Mouse (Mus musculus) mature B cell (primary cell): ENCODE data around the gene Atxn1.

Source experiments
- in situ Hi-C: fragments of 300-500 bp; cut with MboI; formaldehyde crosslinking; loops from 2 replicates; pipeline ENCODE4 v1.14.3; 2019

The Atxn1 gene

DNA sequence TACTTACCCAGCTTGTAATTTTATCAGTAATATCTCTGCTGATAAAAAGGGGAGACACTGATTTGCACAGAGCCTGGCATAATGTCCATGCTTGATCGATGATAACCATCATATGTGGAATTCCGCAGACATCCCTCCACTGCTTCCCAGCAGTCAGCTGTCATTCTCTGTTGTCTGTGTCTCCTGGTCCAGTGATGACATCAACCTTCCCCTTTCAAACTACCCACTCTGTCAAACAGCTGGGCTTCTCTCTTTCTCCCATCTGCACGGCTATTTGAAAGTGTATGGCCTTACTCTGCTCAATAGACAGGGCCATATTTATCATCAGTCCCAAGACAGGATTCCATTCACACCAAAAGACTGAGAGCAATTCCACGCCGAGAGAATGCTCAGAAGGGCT lies 387.4 kb downstream of the Atxn1 start:
- in situ Hi-C loops, result no loop called here

DNA sequence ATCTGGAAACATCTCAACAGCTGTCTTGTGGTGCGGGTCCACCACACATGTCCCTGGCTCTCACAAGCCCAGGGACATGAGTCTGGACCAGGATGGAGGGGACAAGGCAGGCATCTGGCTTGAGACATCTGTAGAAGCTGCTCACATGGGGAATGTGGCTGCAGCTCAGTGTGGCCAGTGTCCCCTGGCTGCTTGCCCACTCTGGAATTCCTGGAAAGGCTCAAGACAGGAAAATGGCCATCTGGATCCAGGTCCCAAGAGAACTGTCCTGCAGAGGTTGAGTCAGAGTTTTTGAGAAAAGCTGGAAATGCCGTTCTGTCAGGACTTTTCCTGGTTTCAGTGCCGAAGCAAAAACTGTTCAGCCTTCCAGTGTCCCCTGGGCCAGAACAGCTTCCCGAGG lies 388.6 kb downstream of the Atxn1 start:
- in situ Hi-C loops, result no loop called here

DNA sequence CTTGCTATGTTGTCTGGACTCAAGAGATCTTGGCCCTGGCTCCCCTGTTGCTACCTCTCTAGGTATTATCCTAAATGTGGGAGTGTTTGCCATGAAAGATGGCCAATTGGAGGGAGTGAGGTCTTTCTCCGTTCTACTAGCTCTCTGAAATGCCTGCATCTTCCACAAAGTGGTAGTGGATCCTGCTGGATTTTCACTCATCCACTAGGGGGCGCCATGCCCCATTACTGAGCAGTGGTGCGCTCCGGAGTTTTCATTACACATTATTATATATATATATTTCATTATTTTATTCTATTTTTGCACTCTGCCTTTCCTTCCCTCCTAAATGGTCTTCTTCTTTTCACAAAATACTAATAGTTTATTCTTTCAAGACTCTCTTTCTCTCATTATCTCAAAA lies 392.0 kb downstream of the Atxn1 start:
- in situ Hi-C loops, result no loop called here

DNA sequence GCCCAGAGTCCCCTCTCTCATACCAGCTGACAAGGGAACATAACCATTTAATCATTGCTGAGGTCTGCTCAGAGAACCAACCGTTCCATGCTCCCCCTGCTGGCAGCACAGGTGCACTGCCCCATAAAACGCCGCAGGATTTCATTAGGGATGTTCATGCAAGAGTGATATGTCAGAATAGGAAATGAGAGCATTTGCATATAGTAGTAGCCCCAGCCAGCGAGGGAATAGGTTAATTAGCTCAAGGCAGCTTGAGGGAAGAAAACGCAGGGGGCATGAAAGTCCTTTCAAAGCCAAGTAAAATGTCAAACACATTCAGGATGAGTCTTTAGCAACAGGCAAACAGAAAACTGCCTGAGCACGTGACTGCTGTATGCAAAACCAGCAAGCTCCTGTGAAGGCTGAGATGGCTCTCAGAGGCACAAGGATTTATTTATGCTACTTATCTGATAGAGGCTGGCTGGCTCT lies 393.0 kb downstream of the Atxn1 start:
- in situ Hi-C loops, result no loop called here

DNA sequence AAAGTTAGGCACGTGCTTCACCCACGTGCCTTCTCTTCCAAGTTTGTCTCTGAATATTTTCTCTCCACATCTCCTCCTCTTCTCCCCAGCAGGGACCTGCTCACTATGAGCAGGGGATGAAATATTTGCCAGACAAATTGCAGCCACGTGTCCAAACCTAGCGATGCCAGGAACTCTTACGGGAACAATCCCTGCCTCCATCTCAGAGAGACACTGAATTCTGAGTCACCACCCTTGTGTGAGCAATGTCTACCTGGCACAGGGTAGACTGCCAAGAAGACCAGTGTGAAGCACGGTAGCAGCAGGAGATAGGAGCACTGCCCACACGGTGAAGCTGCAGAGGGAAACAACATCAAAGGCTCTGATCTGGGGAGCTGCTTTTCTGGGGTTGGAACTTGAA lies 394.9 kb downstream of the Atxn1 start:
- in situ Hi-C loops, result no loop called here

DNA sequence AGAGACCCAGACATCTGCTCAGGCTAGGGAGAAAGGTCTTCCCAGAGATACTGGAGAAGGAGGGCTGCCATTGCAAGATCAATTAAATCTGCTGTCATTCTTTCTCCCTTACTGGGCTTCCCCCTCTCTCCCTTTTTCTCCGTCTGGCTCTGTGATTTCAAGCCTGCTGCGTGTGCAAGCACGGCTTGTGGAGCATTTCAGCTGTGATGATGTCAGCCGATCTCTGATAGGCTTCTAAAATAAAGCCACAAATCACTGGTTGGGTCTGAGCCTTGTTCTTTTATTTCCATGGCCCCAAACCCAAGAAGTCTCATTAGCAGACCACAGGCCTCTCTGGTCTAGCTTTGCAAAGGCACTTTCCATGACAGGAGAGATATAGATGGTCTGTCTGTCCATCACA lies 399.9 kb downstream of the Atxn1 start:
- in situ Hi-C loops, result no loop called here

DNA sequence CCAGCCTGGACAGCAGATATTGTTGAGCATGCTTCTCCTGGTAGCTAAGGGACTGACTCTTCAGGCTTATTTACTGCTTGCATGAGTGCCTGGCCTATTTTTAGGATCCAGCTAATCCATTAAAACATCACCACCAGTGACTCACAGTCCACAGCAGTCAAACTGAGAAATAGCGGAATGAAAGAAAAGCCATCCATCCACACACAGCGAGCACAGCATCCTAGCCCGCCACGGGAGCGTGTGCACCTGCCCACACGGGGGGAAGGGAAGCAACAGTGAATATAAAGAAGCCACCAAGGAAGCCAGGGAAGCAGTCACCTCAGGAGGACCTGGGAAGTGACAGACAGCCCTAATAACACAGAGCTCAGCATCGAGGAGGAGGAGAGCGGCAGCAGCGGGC lies 402.8 kb downstream of the Atxn1 start:
- in situ Hi-C loops, result no loop called here

DNA sequence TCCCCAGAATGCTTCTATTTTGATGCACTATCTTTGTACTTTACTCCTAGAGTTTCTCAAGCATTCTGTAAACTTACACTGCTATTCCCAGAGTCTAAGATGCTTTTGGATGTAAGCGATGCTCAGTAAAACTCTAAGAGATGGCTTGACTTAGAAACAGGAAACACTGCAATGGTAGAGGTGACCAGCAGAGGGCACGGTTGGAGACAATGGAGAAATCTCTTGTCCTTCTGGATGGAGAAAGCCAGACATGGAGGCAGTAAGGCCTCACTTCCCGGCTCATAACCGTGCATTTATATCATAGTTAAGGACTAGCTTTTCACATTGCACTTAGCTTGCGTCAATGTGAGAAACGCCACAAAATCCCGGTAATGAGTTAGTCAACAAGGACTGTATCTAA lies 404.3 kb downstream of the Atxn1 start:
- in situ Hi-C loops, result no loop called here

DNA sequence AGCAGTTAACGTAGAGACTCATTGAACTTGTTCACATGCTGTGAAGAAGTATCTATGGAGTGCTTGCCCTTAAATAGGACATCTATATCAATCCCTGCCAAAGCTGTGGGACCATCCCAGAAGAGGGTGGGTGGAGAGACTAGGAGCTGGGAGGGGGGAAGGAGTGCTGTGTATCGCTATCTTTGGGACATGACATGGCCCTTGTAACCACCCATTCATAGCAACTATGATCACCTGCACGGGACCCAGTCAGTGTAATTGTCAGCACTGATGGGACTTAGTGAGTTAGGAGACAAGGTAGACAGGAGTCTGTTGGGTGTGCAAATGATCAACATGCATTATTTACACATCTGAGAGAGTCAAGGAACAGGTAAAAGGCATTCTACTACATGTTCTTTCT lies 405.6 kb downstream of the Atxn1 start:
- in situ Hi-C loops, result no loop called here

DNA sequence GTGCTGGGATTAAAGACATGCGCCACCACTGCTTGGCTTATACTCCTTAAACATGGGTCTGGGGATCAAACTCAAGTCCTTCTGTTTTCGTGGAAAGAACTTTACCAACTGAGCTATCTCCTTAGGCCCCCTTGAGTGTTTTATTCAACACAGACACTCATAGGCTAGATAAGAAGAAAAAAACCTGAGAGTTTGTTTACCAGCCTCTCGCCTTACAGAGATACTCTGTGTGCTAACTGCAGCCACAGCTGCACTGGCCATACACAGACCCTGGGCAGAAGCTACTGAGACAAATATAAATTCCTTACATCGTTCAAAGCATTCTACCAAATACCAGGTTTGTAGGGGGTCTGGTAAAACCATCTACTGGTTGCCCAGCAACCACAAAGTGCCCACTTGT lies 406.4 kb downstream of the Atxn1 start:
- in situ Hi-C loops, result no loop called here

DNA sequence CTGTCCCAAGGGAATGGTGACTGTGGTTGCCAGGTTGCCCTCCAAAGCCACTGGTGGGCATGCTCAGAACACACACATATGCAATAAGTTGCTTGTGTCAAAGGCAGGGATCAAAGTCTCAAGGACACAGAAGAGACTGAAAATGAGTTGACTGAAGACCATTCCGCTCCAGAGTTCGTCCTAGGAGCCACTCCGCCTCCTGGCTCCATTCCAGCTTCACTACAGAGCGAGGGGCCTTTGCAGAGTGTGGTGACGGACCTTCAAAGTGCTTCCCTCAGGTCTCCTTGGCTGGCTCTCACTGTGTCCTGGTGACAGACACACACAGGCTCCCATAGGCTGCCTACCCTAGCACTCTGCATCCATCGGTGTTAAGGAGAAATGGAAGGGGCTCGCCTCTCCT lies 411.1 kb downstream of the Atxn1 start:
- in situ Hi-C loops, result no loop called here

DNA sequence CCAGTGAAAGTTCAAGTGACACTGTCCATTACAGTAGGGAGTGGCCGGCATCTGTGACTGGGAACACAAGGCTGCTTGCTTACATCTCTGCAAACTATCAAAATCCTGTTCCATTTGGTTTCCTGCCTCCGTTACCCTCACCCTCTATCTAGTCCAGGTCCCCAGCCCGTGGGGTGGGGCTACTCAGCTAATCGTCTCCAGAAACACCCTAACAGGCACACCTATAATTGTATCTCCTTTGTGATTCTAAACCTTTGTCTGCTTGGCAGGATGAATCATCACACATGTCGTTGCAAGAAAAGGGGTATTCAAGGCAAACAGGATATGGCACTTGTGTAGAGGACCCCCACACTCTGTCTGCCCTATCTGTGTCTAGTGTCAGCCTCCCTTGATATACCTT lies 417.3 kb downstream of the Atxn1 start:
- in situ Hi-C loops, result no loop called here

DNA sequence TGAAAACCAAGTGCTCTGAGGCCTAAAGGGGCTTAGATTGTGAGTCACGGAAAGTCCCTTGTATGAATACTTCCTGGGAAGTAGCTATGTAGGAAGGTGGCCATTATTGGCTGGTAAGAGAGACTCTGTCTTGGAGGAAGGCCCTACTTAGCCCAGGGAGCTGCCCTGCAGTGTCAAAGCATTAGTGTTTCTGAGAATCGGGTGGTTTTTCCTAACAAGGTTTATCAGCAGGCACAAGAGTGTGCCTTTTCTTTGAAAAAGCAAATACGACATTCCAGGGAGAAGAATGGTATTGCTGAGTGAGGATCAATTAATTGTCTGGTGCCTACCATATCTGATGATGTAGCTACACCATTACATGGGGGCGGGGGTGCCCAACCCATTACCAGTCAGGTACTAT lies 417.9 kb downstream of the Atxn1 start:
- in situ Hi-C loops, result no loop called here

DNA sequence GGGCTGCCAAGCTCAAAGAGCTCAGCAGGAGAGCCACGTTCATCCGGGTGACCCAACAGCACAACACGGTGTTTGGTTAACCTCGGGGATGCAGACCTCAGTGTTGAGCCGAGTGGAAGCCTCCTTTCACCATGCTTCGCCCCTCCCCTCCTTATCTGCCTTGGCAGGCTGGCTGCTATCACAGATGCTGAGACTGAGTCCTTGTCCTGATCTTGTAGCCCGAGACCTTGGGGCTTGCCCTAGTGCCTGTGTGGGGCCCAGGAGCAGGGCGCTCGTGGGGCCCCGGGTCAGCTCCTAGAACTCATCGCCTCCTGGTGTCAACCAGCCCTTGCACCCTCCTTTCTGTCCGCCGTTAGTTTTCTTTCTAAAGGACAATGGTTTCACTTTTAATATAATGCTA lies 418.8 kb downstream of the Atxn1 start:
- in situ Hi-C loops, result no loop called here

DNA sequence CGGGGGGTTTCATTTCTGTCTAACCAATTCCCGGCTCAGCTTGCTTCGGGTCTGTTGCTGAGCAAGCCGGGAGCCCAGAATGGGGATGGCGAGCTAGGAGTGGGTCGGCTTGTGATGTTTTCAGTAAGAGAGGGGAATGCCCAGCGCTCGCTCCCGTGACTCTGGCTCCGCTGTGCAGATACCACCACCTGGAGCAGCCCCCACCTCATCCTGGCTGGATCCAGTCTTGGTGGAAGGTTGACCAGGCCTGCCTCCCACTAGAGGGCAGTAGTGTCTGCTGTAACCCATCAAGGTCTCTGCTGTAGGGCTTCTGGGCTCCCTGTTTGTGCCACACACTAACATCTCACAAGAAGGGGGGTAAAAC lies 425.6 kb downstream of the Atxn1 start:
- in situ Hi-C loops, result no loop called here

DNA sequence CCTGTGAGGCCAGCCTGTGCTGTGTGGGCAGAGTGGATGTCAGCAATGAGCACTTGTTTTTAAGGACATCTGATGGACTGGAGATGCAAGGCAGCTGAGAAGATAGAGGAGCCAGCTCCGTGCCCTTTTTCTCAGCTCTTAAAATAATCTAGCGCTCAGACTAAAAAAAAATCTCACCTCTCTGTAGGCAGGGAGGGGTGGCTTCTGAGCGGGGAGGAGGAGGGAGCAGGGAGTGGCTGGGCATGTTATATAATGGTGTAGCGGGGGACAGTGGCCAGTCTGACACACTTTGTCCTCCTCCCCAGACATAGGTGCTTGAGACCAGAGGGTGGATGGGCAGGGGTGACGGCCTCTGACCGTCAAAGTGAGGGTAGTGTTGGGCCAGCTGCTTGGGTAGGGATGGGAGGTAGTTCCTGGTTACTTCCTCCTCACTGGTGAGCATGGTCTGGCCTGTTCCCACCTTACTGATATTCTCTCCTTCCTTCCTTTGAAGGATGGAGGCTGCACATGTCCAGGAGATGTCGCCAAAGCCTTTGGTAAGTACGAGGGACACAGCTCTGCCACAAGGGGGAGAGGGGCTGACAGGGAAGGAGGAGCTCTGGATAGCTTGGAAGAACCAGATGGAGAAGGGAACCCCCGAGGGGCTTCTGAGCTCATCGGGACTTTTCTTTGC lies 426.1 kb downstream of the Atxn1 start:
- in situ Hi-C loops, result no loop called here

DNA sequence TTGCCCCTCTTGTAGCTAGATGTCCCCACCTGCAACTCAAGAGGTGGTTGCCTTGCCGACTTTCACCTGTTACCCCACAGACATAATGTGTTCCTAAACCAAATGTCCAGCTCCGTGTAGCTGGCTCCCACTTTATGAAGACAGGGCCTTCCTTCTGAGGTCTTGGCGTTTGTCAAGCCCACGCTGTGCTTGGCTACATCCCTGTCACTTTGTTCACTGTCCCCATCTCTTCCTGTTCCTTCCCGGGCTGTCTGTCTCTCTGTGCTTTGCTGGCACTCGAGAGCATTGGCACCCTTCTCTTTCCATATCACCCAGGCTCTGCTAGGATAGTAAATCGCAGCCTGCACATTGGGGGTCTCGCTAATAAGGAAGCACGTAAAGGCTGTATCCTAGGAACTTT lies 426.7 kb downstream of the Atxn1 start:
- in situ Hi-C loops, result no loop called here

DNA sequence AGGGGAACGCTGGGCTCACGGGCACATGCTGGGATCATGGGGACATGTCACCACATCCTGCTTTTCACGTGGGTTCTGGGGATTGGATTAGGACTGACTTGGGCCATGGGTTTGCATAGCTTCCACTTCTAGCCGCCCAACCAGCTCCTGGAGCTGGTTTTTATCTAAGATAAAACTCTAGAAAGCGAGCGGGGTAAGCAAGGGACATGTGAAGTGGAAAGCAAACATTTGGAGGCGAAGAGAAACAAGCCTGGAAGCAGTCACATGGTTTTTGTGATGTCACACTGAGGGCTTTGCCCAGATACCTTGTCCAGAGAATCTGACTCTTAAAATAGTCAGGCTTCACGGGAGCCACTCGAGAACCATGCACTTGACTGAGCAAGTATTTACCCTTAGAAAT lies 427.7 kb downstream of the Atxn1 start:
- in situ Hi-C loops, result no loop called here

DNA sequence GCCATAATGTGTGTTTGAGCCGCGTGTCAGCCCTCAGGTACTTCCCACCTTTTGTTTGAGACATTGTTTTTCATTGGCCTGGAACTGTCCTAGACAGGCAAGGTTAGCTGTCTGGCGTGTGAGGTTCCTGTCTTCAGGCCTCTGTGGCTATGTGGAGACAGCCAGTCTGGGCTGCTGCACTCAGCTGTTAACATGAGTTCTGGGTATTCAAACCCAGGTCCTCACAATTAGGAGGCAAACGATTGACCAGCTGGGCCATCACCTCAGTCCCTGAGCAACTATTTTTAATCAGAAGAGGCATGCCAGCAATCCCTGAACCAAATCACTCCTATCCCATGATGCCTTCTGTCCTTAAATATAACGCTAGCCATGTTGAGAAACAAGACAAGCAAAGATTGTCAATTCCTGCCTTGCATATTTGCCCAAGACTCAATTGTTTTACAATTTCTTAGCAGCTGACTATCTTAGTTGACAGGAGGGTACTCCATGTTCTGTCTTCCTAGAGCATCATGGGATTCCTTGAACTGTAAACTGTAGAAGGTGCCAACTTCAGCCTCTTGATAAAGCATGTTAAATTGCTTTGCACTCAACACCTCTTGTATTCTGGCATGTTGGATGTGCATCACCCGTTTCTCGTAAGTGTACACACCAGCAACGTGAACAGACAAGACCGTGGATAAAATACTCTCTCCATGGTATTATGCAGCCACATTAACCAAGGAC lies 428.9 kb downstream of the Atxn1 start:
- in situ Hi-C loops, result no loop called here

DNA sequence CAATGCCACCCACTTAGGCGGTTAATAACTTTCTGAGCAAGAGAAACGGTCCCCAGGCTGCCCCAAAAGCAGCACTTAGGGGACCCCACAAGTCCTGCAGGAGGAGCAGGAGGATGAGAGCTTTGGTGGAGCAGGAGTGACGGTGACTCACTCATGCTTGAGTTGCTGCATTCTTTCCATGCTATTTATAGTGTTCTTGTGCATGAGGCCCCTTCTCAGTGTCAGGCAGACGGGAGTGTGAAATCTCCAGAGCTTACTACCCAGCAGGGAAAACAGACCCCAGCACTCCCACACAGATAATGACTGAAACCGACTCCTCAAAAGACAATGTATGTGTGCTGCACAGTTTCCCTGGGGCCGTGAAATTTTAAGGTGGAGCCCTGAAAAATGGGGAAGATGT lies 434.1 kb downstream of the Atxn1 start:
- in situ Hi-C loops, result no loop called here

DNA sequence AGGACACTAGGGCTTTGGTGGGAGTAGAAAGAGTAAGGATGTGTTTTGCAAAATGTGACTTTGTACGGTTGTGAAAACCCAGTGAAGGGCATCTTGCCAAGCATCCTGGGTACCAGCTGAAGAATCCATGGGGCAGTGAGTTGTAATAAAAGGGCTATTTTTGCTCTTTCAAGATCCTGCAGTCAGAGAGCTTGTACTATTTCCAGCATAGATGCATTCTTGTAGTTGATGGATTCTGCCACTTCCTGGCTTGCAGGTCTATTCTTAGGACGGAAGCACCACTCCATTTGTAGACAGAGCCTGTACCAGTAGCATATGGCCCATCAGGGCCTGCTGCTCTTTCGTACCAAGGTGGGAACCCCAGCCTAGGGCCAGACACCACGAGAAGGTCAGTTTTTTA lies 436.0 kb downstream of the Atxn1 start:
- in situ Hi-C loops, result no loop called here

DNA sequence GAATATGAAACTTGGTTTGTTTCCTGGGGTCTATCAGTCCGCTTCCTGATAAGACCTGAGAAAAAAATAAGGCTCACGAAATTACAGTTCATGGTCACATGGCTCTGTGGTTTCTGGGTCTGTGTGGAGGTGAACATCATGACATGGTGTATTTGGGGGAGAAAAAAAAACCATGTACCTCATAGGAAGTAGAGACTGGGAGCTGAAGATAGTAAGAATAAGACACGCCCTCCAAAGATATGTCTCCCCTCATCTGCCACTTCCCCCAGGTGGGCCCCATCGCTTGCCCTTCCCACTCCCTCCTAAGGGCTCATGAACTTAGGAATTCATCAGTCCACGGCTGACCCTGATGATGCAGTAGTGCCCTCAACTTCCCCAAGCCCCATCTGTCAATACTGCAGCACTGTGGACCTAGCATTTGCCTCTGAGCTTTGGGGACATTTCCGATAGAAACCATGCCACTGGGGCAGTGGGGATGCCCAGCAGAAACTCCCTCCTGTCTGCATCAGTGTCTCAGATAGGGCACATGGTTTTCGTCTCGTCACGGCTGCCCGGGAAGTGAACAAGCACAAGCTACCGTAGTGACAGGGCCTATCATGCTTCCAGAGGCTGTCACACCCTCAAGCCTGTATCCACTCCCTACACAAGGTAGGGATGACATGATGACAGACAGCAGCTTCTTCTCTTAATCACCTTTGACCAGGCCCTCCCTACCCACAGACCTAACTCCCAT lies 437.4 kb downstream of the Atxn1 start:
- in situ Hi-C loops, result no loop called here

DNA sequence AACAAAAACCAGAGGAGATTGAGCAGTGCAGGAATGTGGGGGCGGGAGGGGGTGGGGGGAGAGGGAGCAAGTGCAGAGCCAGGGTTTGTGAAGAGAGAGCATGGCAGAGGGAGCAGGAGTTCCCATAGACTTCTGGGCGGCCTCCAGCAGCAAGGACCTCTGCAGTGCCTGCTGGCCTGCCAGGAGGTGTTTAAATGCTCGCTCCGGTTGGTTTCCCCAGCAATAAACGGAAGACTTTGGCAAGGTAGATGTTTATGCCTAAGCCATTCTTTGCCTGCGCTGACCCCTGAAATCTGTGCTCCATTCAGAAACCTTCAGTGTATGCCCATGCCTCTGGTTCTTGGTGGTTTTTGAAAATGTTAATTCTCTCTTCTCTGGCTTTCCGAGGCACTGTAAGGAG lies 438.6 kb downstream of the Atxn1 start:
- in situ Hi-C loops, result no loop called here
